Mouse (Mus musculus): Measurements from ENCODE around the gene Olfr206. TPM values are rescaled to one million over a fixed set of nuclear protein-coding genes. Genes with fewer than 3 reads are reported as not detected.
"Not testable (repeated sequence)": the region's sequence is repeated elsewhere in the genome, so short reads cannot be mapped to it uniquely, and the experiment has no call there.

The Olfr206 gene
- not detected in 2 replicates for polyA plus RNA-seq (2014; fragmentation: Nextera tagmentation; extraction: Ambion mirVana)

DNA sequence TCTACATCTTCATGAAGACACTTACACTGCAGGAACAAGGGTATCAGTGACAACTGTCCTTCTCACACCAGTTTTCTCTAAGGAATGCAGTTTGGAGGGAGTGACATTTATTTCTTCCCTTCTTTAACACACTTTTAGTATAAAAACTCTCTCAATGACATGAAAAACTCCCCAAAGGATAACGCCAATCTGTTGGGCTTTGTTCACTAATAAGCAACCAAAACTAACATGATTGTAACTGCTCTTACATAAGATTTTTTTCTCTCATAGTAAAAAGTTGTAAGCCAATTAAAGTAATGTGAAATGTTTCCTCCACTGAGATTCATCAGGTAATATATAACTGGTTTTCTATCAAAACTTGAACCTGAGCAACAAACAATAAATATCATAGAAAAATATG, at the start of gene Olfr206:
Gene Olfr206, minus strand, starts transcription at position 101 of the 400 bp plus-strand sequence.
- H3K9ac ChIP-seq (ENCODE audit: low read length) = no peak within 1 kb of the TSS
- WGBS = 88% methylated on average over 1 of the region's 1 CpGs
- no peaks in the 10 kb centered on the region for H3K36me3 ChIP-seq (ENCODE audit: control insufficient read depth, insufficient read depth, low read length)
- H3K4me3 ChIP-seq (ENCODE audit: low read depth, low read length) = no peak within 1 kb of the TSS
- H3K4me1 ChIP-seq (ENCODE audit: control insufficient read depth, insufficient read depth, low read length) = no peaks in the 10 kb centered on the region
- ATAC-seq (no peak), DNase-seq (ENCODE audit: low spot score) (no peak)
- no peak within 1 kb of the TSS for H3K27ac ChIP-seq (ENCODE audit: low read depth, low read length)
- no peak within 1 kb of the TSS for H3K4me2 ChIP-seq (ENCODE audit: low read length)
- H3K9me3 ChIP-seq (replicated peaks; ENCODE audit: control insufficient read depth, low read length) = no peaks in the 10 kb centered on the region
- H3K27me3 ChIP-seq (replicated peaks; ENCODE audit: control insufficient read depth, insufficient read depth, low read length) = no peaks in the 10 kb centered on the region

DNA sequence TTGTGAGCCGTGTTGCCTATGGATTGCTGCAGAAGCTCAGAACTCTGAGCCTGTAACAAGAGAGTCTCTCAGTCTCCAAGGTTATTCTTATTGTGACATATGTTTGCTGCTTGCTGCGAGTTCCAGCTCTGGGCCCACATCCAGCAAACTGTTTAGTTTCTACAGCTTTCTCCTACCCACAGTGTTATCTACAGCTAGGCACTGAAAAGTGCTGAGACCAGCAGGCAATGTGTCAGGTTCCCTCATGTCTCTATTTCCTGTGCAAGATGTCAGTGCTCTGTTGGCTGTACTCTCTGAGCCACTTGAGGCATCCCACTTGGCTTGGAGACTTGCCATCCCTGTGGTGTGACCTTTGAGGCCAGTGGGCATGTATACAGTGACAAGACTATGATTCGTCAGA, 44.3 kb upstream of the Olfr206 start:
- Histone ChIP-seq H3K27me3 (replicated peaks; ENCODE audit: control insufficient read depth, insufficient read depth, low read length) (no peaks in the 10 kb centered on the region), H3K9me3 (replicated peaks; ENCODE audit: control insufficient read depth, low read length) (no peaks in the 10 kb centered on the region), H3K36me3 (ENCODE audit: control insufficient read depth, insufficient read depth, low read length) (no peaks in the 10 kb centered on the region), H3K4me1 (ENCODE audit: control insufficient read depth, insufficient read depth, low read length) (no peaks in the 10 kb centered on the region), H3K27ac (ENCODE audit: low read depth, low read length) (no peak overlapping the region), H3K4me3 (ENCODE audit: low read depth, low read length) (no peak overlapping the region), H3K9ac (ENCODE audit: low read length) (no peak overlapping the region), H3K4me2 (ENCODE audit: low read length) (no peak overlapping the region)
- peak; percentile 30 for DNase-seq (ENCODE audit: low spot score)
- ATAC-seq = peak; percentile 32; the same call in 1 of the 2 replicates
- 71% methylated on average over 3 of the region's 3 CpGs for WGBS

DNA sequence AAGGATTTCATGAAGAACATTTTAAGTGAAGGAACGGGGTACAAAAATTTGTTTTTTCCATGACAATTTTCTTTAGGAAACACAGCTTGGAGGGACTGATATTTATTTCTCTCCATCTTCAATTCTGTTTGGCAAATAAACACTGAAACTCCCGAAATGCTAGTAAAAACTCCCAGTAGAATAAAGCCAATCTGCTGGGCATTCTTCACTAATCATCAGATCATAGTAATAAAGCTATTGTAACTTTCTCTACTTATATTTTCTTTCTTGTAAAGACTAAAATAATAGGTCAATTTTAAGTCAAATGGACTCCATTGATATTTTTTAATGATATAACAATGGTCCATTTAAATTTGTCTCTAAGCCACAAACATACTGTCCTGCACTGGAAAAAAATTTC, 14.8 kb upstream of the Olfr206 start, which contains the start of gene Olfr209:
Gene Olfr209, minus strand, starts transcription at position 101 of the 400 bp plus-strand sequence.
- H3K4me2 ChIP-seq (ENCODE audit: low read length) = no peak within 1 kb of the TSS
- no peak within 1 kb of the TSS for H3K4me3 ChIP-seq (ENCODE audit: low read depth, low read length)
- H3K27ac ChIP-seq (ENCODE audit: low read depth, low read length) = no peak within 1 kb of the TSS
- H3K9ac ChIP-seq (ENCODE audit: low read length) = no peak within 1 kb of the TSS
- DNase-seq (ENCODE audit: low spot score) = no peak
- WGBS = 78% methylated on average over 2 of the region's 2 CpGs
- H3K36me3 ChIP-seq (ENCODE audit: control insufficient read depth, insufficient read depth, low read length) = no peaks in the 10 kb centered on the region
- H3K9me3 ChIP-seq (replicated peaks; ENCODE audit: control insufficient read depth, low read length) = no peaks in the 10 kb centered on the region
- no peaks in the 10 kb centered on the region for H3K4me1 ChIP-seq (ENCODE audit: control insufficient read depth, insufficient read depth, low read length)
- no peak for ATAC-seq
- H3K27me3 ChIP-seq (replicated peaks; ENCODE audit: control insufficient read depth, insufficient read depth, low read length) = no peaks in the 10 kb centered on the region

DNA sequence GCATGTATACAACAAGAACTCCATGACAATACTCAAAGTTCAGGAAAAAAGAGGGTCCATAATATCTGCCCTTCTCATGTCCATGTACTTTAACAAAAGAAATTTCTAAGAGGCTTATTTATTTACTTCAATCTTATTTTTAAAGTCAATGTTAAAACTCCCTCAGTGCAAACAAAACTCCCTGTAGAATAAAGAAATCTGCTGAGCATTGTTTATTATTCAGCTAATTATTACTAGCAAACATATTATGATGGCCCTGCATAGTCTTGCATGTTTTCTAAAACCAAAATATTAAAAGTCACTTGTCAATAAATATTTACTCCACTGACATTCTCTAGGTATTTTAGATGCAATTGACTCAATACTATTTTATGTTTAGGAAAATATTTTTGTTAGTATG, 18.0 kb downstream of the Olfr206 start, which contains the start of gene Olfr205:
Gene Olfr205, minus strand, starts transcription at position 101 of the 400 bp plus-strand sequence.
- Histone ChIP-seq H3K27ac (ENCODE audit: low read depth, low read length) (no peak within 1 kb of the TSS), H3K27me3 (replicated peaks; ENCODE audit: control insufficient read depth, insufficient read depth, low read length) (no peaks in the 10 kb centered on the region), H3K4me3 (ENCODE audit: low read depth, low read length) (no peak within 1 kb of the TSS), H3K4me2 (ENCODE audit: low read length) (no peak within 1 kb of the TSS), H3K4me1 (ENCODE audit: control insufficient read depth, insufficient read depth, low read length) (no peaks in the 10 kb centered on the region), H3K36me3 (ENCODE audit: control insufficient read depth, insufficient read depth, low read length) (no peaks in the 10 kb centered on the region), H3K9ac (ENCODE audit: low read length) (no peak within 1 kb of the TSS), H3K9me3 (replicated peaks; ENCODE audit: control insufficient read depth, low read length) (no peaks in the 10 kb centered on the region)
- no peak for DNase-seq (ENCODE audit: low spot score)
- ATAC-seq = no peak

DNA sequence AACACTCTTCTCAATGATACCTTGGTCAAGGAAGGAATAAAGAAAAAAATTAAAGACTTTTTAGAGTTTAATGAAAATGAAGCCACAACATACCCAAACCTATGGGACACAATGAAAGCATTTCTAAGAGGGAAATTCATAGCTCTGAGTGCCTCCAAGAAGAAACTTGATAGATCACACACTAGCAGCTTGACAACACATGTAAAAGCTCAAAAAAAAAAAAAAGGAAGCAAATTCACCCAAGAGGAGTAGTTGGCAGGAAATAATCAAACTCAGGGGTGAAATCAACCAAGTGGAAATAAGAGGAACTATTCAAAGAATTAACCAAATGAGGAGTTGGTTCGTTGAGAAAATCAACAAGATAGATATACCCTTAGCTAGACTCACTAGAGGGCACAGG, 25.8 kb downstream of the Olfr206 start:
- ATAC-seq; H3K9ac ChIP-seq (ENCODE audit: low read length); H3K4me2 ChIP-seq (ENCODE audit: low read length); H3K36me3 ChIP-seq (ENCODE audit: control insufficient read depth, insufficient read depth, low read length); H3K9me3 ChIP-seq (replicated peaks; ENCODE audit: control insufficient read depth, low read length); H3K27ac ChIP-seq (ENCODE audit: low read depth, low read length); H3K4me1 ChIP-seq (ENCODE audit: control insufficient read depth, insufficient read depth, low read length); H3K27me3 ChIP-seq (replicated peaks; ENCODE audit: control insufficient read depth, insufficient read depth, low read length); DNase-seq (ENCODE audit: low spot score); H3K4me3 ChIP-seq (ENCODE audit: low read depth, low read length): not testable (repeated sequence)
- 52% methylated on average over 1 of the region's 1 CpGs for WGBS

DNA sequence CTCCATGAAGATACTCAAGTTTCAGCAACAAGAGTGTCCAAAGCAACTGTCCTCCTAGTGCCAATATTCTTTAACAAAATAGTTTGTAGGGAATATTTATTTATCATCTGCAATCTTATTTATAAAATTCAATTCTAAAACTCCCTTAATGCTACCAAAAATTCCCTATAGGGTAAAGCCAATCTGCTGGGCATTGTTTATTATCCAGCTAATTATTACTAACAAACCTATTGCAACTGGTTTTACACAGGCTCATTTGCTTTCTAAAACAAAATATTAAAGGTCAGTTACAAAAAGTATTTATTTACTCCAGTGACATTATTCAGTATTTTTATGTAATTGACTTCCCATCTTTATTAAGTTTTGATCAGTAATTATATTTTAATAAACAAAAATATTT, 30.9 kb downstream of the Olfr206 start, which contains the start of gene Olfr204:
Gene Olfr204, minus strand, starts transcription at position 101 of the 400 bp plus-strand sequence.
- Histone ChIP-seq H3K36me3 (ENCODE audit: control insufficient read depth, insufficient read depth, low read length) (no peaks in the 10 kb centered on the region), H3K27ac (ENCODE audit: low read depth, low read length) (no peak within 1 kb of the TSS), H3K4me3 (ENCODE audit: low read depth, low read length) (no peak within 1 kb of the TSS), H3K4me2 (ENCODE audit: low read length) (no peak within 1 kb of the TSS), H3K9ac (ENCODE audit: low read length) (no peak within 1 kb of the TSS), H3K27me3 (replicated peaks; ENCODE audit: control insufficient read depth, insufficient read depth, low read length) (no peaks in the 10 kb centered on the region), H3K4me1 (ENCODE audit: control insufficient read depth, insufficient read depth, low read length) (no peaks in the 10 kb centered on the region), H3K9me3 (replicated peaks; ENCODE audit: control insufficient read depth, low read length) (no peaks in the 10 kb centered on the region)
- no peak for ATAC-seq
- DNase-seq (ENCODE audit: low spot score) = no peak

DNA sequence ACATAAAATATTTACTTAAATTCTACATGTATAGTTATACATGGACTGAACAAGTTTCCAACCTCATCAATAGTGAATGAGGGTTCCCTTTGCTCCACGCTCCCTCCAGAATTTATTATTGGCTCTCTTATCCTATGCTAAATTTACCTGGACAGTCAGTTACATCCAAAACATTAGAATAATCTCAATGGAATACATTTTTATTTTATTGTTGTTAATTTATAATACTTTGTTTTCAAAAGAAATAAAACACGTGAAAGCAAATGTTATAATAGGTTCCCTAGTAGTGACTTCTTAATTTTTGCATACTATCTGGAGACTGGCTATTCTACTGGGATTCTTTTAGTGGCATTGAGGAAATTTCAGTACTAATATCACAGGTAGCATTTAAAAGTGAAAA, 50.5 kb downstream of the Olfr206 start, which contains the start of gene Olfr203:
Gene Olfr203, plus strand, starts transcription at position 301 of the 400 bp plus-strand sequence.
- no peaks in the 10 kb centered on the region for H3K27me3 ChIP-seq (replicated peaks; ENCODE audit: control insufficient read depth, insufficient read depth, low read length)
- no peak for DNase-seq (ENCODE audit: low spot score)
- no peak for ATAC-seq
- H3K9me3 ChIP-seq (replicated peaks; ENCODE audit: control insufficient read depth, low read length) = no peaks in the 10 kb centered on the region
- 85% methylated on average over 2 of the region's 2 CpGs for WGBS
- H3K4me2 ChIP-seq (ENCODE audit: low read length) = no peak within 1 kb of the TSS
- H3K4me1 ChIP-seq (ENCODE audit: control insufficient read depth, insufficient read depth, low read length) = no peaks in the 10 kb centered on the region
- H3K36me3 ChIP-seq (ENCODE audit: control insufficient read depth, insufficient read depth, low read length) = no peaks in the 10 kb centered on the region
- no peak within 1 kb of the TSS for H3K27ac ChIP-seq (ENCODE audit: low read depth, low read length)
- no peak within 1 kb of the TSS for H3K4me3 ChIP-seq (ENCODE audit: low read depth, low read length)
- no peak within 1 kb of the TSS for H3K9ac ChIP-seq (ENCODE audit: low read length)

Other genes with a start within 250 kb of the Olfr206 start
- not detected in 2 replicates for gene Olfr193, start 237.4 kb downstream of the Olfr206 start, polyA plus RNA-seq (2014; fragmentation: Nextera tagmentation; extraction: Ambion mirVana)
- not detected in 2 replicates for gene Olfr194, start 228.2 kb downstream of the Olfr206 start, polyA plus RNA-seq (2014; fragmentation: Nextera tagmentation; extraction: Ambion mirVana)
- not detected in 2 replicates for gene Olfr195, start 202.2 kb downstream of the Olfr206 start, polyA plus RNA-seq (2014; fragmentation: Nextera tagmentation; extraction: Ambion mirVana)
- gene Olfr196, start 178.8 kb downstream of the Olfr206 start, polyA plus RNA-seq (2014; fragmentation: Nextera tagmentation; extraction: Ambion mirVana) = not detected in 2 replicates
- gene Olfr198, start 145.7 kb downstream of the Olfr206 start, polyA plus RNA-seq (2014; fragmentation: Nextera tagmentation; extraction: Ambion mirVana) = not detected in 2 replicates
- not detected in 2 replicates for gene Olfr199, start 129.5 kb downstream of the Olfr206 start, polyA plus RNA-seq (2014; fragmentation: Nextera tagmentation; extraction: Ambion mirVana)
- not detected in 2 replicates for gene Olfr201, start 76.6 kb downstream of the Olfr206 start, polyA plus RNA-seq (2014; fragmentation: Nextera tagmentation; extraction: Ambion mirVana)
- gene Olfr202, start 62.5 kb downstream of the Olfr206 start, polyA plus RNA-seq (2014; fragmentation: Nextera tagmentation; extraction: Ambion mirVana) = not detected in 2 replicates
- not detected in 2 replicates for gene Olfr203, start 50.4 kb downstream of the Olfr206 start, polyA plus RNA-seq (2014; fragmentation: Nextera tagmentation; extraction: Ambion mirVana)
- gene Olfr204, start 31.0 kb downstream of the Olfr206 start, polyA plus RNA-seq (2014; fragmentation: Nextera tagmentation; extraction: Ambion mirVana) = not detected in 2 replicates
- not detected in 2 replicates for gene Olfr205, start 18.1 kb downstream of the Olfr206 start, polyA plus RNA-seq (2014; fragmentation: Nextera tagmentation; extraction: Ambion mirVana)
- gene Olfr209, start 14.7 kb upstream of the Olfr206 start, polyA plus RNA-seq (2014; fragmentation: Nextera tagmentation; extraction: Ambion mirVana) = not detected in 2 replicates
- 0.05 TPM in 1 of 2 replicates, not detected in the other for gene Gabrr3, start 58.1 kb upstream of the Olfr206 start, polyA plus RNA-seq (2014; fragmentation: Nextera tagmentation; extraction: Ambion mirVana)
- 13.7 and 14.2 TPM in 2 replicates for gene Riox2, start 122.5 kb upstream of the Olfr206 start, polyA plus RNA-seq (2014; fragmentation: Nextera tagmentation; extraction: Ambion mirVana)